Mouse (Mus musculus): ENCODE data around the gene Gm1527.
"Not testable (repeated sequence)": the region's sequence is repeated elsewhere in the genome, so short reads cannot be mapped to it uniquely, and the experiment has no call there.

The Gm1527 gene

DNA sequence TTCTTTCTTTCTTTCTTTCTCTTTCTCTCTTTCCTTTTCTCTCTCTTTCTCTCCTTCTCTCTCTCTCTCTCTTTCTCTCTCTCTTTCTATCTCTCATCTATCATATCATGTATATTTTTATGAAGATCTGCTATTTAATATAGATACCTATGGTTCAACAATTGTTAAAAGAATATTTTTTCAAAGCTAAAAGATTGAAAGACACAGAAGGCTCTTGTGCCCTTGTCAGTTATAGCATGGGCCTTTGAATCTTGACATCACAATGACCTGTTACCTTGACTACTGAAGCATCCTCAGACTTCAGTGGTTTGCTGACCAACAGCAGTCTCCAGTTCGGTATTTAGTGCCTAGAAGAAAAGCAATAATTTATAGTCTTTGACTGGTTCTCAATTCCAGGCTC lies at the start of gene Gm1527:
Gene Gm1527, plus strand, starts transcription at position 301 of the 400 bp plus-strand sequence.
- DNase-seq = no peak

GRCm38 (mm10) chr3:28843231-28843630 lies 49.2 kb upstream of the Gm1527 start:
- no peak for DNase-seq

GRCm38 (mm10) chr3:28847115-28847514 lies 45.3 kb upstream of the Gm1527 start:
- no peak for DNase-seq

DNA sequence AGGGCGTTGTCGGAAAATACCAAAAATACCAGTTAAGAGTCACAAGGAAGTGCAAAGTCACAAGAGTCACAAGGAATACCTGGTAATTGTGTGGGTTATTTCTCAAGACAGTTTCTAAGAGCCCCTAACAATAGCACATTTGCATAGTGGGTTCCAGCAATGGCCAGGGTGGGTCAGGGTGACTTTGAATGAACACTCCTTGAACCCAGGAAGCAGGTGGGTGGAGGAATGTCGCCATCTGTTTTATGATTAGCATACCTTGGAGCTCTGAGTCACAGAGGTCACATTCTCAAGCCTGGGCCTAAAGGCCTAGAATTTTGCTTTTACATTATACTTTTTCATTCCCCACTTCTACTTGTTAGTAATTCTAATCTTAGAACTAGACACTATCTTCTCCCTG lies 40.2 kb upstream of the Gm1527 start:
- DNase-seq = not testable (repeated sequence)

- not testable (repeated sequence) for DNase-seq
Observed at GRCm38 (mm10) chr3:28859630-28860392, 32.6 kb upstream of the Gm1527 start.

DNA sequence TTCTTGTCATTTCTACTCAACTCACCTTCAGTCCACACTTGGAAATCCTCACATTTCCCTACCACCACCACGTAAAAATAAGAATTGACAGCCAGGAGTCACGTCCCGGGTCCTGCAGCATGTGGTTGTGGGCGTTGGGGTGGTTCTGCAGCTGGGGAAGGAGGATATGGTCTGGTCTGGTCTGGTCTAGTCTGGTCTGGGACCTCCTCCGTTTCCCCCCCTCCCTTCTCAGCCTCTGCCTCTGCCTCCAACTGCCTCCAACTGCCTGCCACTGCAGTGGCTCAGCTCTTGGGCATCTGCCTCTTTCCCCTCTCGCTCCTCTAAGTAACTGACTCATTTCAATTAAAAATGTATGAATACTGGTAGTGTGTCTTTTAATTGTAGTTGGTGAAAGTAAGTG lies 4.5 kb downstream of the Gm1527 start:
- not testable (repeated sequence) for DNase-seq

- no peak for DNase-seq
Observed at GRCm38 (mm10) chr3:28965931-28966330, 73.5 kb downstream of the Gm1527 start.

- DNase-seq = peak; percentile 55
Observed at GRCm38 (mm10) chr3:28968851-28969250, 76.4 kb downstream of the Gm1527 start.

All from right cerebral cortex, postnatal 14 days (tissue).